Mouse (Mus musculus) C2C12 (cell line): ENCODE results near the gene Rbm47.

Experiments used
- CEBPB ChIP-seq: IDR thresholded peaks from one replicate; pipeline ENCODE4 v1.6.1; 2011; ENCODE audit warnings: low read depth, mild to moderate bottlenecking, control low read depth, moderate library complexity
- USF1 ChIP-seq: IDR thresholded peaks from one replicate; pipeline ENCODE4 v1.6.1; 2011; ENCODE audit warnings: low read depth, mild to moderate bottlenecking, control low read depth, moderate library complexity

DNA sequence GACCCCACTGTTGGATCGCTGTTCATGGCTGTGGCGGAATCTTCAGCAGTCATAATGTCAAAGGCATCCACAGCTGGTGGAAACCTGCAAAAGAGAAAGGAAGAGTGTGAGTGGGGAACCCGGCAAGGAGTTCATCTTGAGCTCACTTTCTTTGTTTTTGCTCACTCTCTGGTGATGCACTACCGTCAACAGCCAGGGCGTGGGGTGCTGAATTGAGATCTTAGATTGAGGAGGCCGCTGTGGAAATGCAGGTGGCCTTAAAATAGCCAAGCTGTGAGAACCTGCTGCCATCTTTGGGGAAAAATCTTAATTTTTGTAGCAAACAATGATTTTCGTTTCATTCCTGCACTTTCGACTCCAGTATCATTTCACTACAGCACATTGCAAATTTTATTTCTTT is 145.7 kb downstream of the Rbm47 start:
- TF ChIP-seq CEBPB: no peak
- TF ChIP-seq USF1: no peak
